Mouse (Mus musculus) adrenal gland, postnatal 36 days (tissue): ENCODE measurements around the gene Slc39a1. TPM values are rescaled to one million over a fixed set of nuclear protein-coding genes. Genes with fewer than 3 reads are reported as not detected.
"Not testable (repeated sequence)": the region's sequence is repeated elsewhere in the genome, so short reads cannot be mapped to it uniquely, and the experiment has no call there.

ENCODE experiments used
- DNase-seq, 2 experiments: peaks; one replicate each; pipeline ENCODE4 v3.0.0; 2021; ENCODE audit warnings: mixed read lengths in 1 of 2
- total RNA-seq, 2 experiments: library from RNA; stranded (reverse); gene quantifications; 2 replicates each; pipeline ENCODE4 v1.2.3; 2021

Gene Slc39a1
- total RNA-seq, 2 experiments from 2014 or later = 127 to 142 TPM

DNA sequence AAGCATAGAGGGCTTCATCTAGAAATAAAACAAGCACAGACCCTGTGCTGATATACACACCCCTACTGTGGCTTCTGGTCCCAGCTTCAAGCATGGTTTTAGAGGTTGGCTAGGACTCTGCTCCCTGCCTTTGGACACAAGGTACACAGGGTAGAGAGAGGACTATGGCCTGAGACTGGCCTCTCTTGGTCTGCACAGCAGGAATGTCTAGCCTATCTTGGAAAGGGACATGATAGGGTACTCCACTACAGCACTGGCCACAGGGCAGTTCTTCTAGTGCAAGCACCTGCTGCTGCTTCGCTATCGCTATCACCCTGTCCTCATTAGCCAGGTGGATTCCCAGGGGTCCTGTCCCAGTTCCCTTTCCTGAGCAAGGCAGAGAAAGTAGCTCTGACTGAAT, 6.7 kb upstream of the Slc39a1 start:
- no peak for DNase-seq

- DNase-seq = no peak
Measured at GRCm38 (mm10) chr3:90241669-90242358, 6.2 kb upstream of the Slc39a1 start.

DNA sequence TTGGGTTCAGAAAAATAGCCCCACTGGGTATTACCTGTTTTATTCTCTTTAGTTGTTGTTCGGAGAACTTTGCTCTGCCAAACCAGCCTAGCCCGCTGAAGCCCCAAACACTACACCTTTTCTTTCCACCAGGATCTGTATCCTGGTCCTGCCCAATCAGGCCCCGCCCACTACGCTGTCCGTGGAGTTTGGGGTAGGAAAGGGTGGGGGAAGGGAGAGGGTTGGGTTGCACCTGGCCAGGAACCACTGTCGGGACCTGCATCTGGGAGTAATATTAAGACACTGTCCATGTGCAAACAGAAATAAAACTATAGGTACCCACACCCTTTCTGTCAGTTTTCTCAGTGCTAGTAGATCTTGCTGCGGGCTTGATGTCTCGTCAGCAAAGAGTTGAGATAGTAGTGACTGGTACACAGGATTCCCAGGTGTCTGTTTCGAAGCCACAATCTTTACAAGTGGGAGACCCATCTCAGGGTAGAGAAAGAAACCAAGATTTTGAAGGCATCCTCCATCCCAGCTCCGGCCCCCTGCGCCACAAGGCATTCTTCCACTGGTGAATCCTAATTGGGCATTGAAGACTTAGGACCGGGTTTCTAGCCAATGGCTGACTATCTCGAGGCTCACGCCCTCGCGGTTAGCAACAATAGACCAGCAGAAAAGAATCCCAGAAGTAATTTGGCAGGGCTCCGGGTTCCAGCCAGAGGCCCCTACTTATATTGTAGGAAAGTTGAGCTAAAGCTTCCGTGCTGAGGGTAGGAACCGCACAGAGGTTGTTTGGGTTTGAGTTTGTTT, 4.8 kb upstream of the Slc39a1 start, which contains the start of gene Creb3l4:
Gene Creb3l4 (minus strand): TSS at position 529 of the 792 bp plus-strand sequence.
- peak; percentile 65 to 66 for DNase-seq

DNA sequence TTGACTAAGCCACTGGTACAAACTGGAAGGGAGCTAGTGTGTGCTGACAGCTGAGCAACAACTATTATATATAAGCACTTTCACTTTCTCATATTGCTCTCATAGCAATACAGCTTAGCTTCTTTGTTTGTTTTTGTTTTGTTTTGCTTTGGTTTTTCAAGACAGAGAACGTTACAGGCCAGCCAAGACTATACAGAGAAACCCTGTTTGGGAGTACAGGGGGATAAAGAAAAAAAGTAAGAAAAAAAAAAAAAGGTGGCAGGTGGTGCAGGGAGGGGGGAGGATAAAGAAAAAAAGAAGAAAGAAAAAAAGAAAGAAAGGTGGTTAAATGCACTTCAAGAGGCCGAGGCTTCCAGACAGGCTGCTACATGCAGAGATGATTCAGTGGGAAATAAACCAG, 2.6 kb upstream of the Slc39a1 start:
- DNase-seq = no peak

DNA sequence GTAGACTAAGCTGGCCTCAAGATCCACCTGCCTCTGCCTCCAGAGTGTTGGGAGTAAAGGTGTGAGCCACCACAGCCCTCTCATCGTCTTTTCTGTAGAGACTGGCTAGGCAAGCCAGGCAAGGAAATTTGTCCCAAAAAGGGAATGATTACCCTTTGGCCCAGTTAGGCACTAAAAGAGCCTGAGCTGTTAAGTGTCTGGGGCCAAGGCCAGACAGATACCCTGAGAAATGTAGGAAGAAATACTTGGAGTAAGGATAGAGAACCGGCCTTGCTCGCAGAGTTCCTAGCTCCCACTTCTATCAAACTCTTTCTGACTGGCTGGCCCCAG, 377 bp upstream of the Slc39a1 start:
- DNase-seq = no peak

GRCm38 (mm10) chr3:90248746-90249100, 751 bp downstream of the Slc39a1 start:
- DNase-seq = peak; percentile 57 to 64

DNA sequence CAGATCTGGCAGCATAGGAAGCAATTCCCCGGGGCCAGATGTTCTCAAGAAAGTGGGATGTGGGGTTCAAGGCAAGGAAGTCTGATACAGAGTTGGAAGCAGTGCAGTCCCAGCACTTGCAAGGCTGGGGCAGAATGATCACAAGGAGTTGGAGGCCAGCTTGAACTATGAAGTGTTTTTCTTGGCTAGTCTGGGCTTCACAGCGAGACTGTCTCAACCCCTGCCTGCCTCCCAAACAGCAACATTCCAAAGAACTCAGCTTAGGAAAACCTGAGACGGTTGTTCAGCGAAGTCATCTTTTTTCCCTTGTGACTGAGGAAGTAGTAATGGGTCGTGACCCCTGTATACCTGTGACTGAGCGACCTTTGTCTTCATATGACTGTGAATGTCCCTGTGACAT, 2.8 kb downstream of the Slc39a1 start:
- DNase-seq = no peak

DNA sequence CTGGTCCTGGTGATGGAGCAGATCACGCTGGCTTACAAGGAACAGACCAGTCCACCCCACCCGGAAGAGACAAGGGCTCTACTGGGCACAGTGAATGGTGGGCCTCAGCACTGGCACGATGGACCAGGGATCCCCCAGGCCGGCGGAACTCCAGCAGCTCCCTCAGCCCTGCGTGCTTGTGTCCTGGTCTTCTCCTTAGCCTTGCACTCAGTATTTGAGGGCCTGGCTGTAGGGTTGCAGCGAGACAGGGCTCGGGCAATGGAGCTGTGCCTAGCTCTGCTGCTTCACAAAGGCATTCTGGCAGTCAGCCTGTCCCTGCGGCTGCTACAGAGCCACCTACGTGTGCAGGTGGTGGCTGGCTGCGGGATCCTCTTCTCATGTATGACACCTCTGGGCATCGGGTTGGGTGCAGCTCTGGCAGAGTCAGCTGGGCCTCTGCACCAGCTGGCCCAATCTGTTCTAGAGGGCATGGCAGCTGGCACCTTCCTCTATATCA, 3.8 kb downstream of the Slc39a1 start:
- not testable (repeated sequence) for DNase-seq

- not testable (repeated sequence) for DNase-seq
Measured at GRCm38 (mm10) chr3:90252659-90253058, 4.7 kb downstream of the Slc39a1 start.

DNA sequence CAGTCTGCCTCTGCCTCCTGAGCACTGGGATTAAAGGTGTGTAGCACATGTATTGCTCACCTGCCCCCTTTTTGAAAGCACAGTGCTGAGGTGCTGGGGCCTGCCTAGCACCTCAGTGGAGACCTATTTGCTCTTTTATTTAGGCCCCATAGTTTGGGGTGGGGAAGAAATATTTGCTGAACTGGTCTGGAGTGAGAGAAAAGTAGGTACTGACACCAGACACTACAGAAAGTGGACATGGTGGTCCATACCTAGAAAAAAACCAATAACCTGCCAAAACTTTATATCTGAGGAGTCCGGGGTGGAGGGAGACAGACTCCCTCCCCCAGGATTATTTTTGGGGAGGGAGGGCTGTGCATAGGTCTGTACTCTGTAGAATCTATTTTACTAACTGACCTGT, 5.2 kb downstream of the Slc39a1 start:
- not testable (repeated sequence) for DNase-seq

GRCm38 (mm10) chr3:90253653-90254418, 5.9 kb downstream of the Slc39a1 start, which contains the start of gene Crtc2:
Gene Crtc2 (plus strand): TSS chr3:90254163.
- peak; percentile 96 to 97 for DNase-seq

DNA sequence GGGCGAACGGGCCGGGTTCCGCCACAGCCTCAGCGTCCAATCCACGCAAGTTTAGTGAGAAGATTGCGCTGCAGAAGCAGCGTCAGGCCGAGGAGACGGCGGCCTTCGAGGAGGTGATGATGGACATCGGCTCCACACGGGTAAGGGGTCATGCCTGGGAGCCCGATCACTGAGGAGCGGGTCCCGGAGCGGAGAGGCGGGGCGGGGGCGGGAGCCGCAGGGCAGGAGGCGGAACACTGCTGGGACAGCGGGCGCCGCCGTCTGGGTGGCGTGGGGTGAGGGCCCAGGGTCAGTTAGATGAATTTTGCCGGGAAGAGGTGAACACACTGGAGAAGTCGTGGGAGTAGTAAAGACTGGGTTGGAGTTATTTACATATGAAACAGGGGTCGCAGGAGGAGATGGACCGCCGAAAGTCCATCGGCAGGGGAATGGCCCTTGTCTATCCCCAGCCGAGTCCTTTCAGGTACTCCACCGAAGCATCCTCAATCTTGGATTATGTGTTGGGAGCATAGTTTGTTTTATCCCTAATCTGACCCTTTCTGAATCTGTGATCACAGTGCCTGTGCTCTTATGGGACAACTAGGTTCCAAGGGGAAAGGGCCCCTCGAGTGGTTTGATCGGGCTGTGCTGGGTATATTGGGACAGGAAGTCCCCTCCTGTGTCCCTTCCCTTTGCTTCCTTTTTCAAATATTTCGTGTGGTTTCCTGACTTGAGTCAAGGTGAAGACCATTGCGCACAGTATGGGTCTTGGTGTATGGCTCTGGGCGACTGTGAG, 6.6 kb downstream of the Slc39a1 start:
- DNase-seq = peak; percentile 68 to 78

DNA sequence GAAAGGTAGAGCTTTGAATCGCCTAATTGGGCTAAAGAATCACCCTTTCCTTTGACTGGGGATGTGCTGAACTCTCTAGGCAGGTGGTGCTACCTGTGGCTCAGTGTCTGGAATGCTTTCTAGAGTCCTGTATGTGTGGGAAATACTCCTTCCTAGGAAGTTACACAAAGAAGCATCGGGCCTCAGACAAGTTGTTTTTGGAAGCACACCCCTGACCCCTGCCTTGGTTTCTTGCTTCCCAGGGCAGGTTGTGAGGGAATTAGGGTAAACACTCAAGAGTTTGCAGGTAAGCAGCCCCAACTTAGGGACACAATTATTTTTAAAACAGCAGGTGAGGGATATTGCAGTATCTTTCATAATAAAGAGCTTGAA, 7.2 kb downstream of the Slc39a1 start:
- DNase-seq = no peak

GRCm38 (mm10) chr3:90255784-90256353, 7.9 kb downstream of the Slc39a1 start:
- DNase-seq = no peak

DNA sequence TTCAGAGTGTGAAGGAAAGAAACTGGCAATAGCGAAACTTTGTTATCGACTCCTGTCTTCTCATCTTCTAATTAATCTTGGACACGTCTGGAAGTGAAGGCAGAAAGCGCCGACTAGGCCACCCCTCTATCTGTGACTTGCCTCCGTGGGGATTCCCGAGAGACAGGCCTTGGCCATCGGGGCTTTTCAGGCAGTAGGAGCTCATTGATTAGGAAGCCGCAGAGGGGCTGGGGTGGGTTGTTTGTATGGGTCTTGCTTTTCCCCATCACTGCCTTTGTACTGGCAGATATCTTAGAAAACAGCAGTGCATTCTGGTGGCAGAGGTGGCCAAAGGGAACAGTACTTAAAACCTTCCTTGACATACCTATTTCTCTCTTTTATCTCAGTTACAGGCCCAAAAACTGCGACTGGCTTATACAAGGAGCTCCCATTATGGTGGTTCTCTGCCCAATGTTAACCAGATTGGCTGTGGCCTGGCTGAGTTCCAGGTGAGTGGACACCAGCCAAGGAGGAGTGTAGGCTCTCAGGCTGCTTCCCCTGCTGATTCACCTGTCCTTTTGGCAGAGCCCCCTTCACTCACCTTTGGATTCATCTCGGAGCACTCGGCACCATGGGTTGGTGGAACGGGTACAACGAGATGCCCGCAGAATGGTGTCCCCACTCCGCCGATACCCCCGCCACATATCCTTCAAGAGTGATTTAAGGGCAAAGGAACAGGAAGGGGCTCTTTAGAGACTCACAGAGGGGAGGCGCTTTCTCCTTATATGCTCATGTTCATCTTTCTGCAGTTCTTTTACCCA, 9.0 kb downstream of the Slc39a1 start:
- DNase-seq = peak; percentile 28 to 52

DNA sequence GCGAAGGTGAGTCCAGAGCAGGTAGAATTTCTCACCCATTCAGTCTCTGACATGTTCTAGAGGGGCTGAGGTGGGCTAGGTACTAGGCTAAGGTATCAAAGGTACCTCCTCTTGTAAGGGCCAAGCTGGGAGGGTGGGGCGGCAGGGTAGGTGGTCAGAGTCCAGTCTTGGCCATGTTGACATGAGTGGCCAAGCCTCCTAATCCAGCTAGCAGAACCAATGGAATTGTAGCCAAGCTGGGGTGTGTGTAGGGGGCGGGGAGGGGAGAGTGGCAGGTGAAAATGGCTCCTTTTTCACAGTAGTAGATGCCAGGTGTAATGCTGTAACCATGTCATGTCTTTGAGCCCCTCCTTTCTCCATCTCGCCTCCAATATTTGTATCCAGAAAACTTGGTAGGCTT, 10.5 kb downstream of the Slc39a1 start:
- DNase-seq = no peak

DNA sequence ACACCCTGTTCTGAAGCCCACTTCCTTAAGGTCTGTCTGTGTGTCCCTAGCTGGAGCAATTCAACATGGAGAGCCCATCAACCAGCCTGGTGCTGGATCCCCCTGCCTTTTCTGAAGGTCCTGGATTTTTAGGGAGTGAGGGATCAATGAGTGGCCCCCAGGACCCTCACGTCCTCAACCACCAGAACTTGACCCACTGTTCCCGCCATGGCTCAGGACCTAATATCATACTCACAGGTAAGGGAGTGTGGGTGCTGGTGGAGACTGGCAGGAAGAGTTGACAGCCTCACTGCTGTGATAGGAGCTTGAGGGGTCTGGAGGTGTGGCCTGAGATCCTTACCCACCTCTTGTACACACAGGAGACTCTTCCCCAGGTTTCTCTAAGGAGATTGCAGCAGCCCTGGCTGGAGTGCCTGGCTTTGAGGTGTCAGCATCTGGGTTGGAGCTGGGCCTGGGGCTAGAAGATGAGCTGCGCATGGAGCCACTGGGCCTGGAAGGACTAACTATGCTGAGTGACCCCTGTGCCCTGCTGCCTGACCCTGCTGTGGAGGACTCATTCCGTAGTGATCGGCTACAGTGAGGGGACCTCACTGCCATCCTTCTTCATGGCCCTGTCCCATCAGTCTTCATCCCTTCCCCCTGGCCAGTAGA, 15.3 kb downstream of the Slc39a1 start:
- DNase-seq = no peak

DNA sequence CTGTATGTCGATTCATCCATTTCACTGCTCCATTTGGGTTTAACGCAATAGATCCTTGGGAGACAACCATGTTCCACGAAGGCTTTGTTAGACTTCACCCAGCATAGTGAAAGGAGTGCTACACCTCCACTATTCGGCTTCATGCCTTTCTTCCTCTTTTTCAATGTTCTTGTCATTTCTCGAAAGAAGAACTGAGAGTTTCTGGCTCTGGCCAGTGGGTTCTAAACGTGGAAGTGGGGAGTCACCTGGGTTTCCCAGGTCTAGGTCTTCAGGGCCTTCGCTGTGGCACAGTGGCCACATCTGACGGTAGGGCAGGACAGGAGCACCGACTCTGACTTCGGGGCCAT, 16.7 kb downstream of the Slc39a1 start:
- DNase-seq = no peak

- DNase-seq = peak; percentile 95 to 97
Measured at GRCm38 (mm10) chr3:90265034-90265931, 17.3 kb downstream of the Slc39a1 start, which contains the start of gene Dennd4b. Gene Dennd4b (plus strand): TSS chr3:90265185.
